Mouse (Mus musculus) myocyte (in vitro differentiated cells): ENCODE data around the gene Myo6. TPM values are rescaled to one million over a fixed set of nuclear protein-coding genes. Genes with fewer than 3 reads are reported as not detected.

Experiments
- H3K27me3 ChIP-seq: one replicate; pipeline ENCODE4 v1.6.1; 2011; ENCODE audit not compliant: control insufficient read depth, insufficient read depth, insufficient read length
- H3K36me3 ChIP-seq: one replicate; pipeline ENCODE4 v1.6.1; 2011; ENCODE audit not compliant: control insufficient read depth, insufficient read depth
- H3K4me2 ChIP-seq: one replicate; pipeline ENCODE4 v1.6.1; 2011; ENCODE audit warnings: low read depth, control low read depth
- H3K4me3 ChIP-seq: one replicate; pipeline ENCODE4 v1.5.1; 2011; ENCODE audit warnings: mild to moderate bottlenecking, control low read depth, moderate library complexity
- H3K79me2 ChIP-seq: one replicate; pipeline ENCODE4 v1.6.1; 2011; ENCODE audit not compliant: control insufficient read depth, insufficient read depth
- H3ac ChIP-seq: one replicate; pipeline ENCODE4 v1.6.1; 2011; ENCODE audit not compliant: control insufficient read depth, insufficient read length
- CEBPB ChIP-seq: IDR thresholded peaks from 2 replicates; pipeline ENCODE4 v1.6.1; 2011; ENCODE audit warnings: mild to moderate bottlenecking, moderate library complexity; ENCODE audit not compliant: poor library complexity, insufficient read depth, severe bottlenecking
- E2F4 ChIP-seq: IDR thresholded peaks from one replicate; pipeline ENCODE4 v1.6.1; 2011; ENCODE audit warnings: mild to moderate bottlenecking, control low read depth, moderate library complexity; ENCODE audit not compliant: insufficient read depth
- MAX ChIP-seq: IDR thresholded peaks from one replicate; pipeline ENCODE4 v1.6.1; 2011; ENCODE audit warnings: low read depth, mild to moderate bottlenecking, control low read depth
- MYOD1 ChIP-seq, 3 experiments: IDR thresholded peaks; one replicate each; pipeline ENCODE4 v1.6.1; 2011; ENCODE audit warnings: control low read depth in 2 of 3, low read depth in 2 of 3, mild to moderate bottlenecking in 2 of 3, moderate library complexity in 1 of 3; ENCODE audit not compliant: insufficient read length in 2 of 3, control insufficient read depth in 1 of 3
- MYOG ChIP-seq, 3 experiments: IDR thresholded peaks; one replicate each; pipeline ENCODE4 v1.6.1; 2011; ENCODE audit warnings: control low read depth in 2 of 3, low read depth in 2 of 3, mild to moderate bottlenecking in 2 of 3; ENCODE audit not compliant: insufficient read length in 2 of 3, control insufficient read depth in 1 of 3, insufficient read depth in 1 of 3
- POLR2A ChIP-seq: IDR thresholded peaks from one replicate; pipeline ENCODE4 v1.6.1; 2011; ENCODE audit warnings: low read depth, mild to moderate bottlenecking, control low read depth, moderate library complexity; ENCODE audit not compliant: insufficient read length
- POLR2AphosphoS2 ChIP-seq: IDR thresholded peaks from one replicate; pipeline ENCODE4 v1.6.1; 2011; ENCODE audit warnings: low read depth, control low read depth; ENCODE audit not compliant: insufficient read length
- REST ChIP-seq: IDR thresholded peaks from one replicate; pipeline ENCODE4 v1.6.1; 2011; ENCODE audit warnings: mild to moderate bottlenecking, control low read depth, moderate library complexity; ENCODE audit not compliant: insufficient read depth, insufficient read length
- SRF ChIP-seq: IDR thresholded peaks from one replicate; pipeline ENCODE4 v1.6.1; 2011; ENCODE audit warnings: low read depth; ENCODE audit not compliant: control insufficient read depth, insufficient read length
- TCF12 ChIP-seq: IDR thresholded peaks from one replicate; pipeline ENCODE4 v1.6.1; 2011; ENCODE audit warnings: mild to moderate bottlenecking, control low read depth; ENCODE audit not compliant: poor library complexity, insufficient read depth, severe bottlenecking
- TCF3 ChIP-seq: IDR thresholded peaks from one replicate; pipeline ENCODE4 v1.6.1; 2011; ENCODE audit warnings: low read depth, control low read depth; ENCODE audit not compliant: insufficient read length
- USF1 ChIP-seq: IDR thresholded peaks from one replicate; pipeline ENCODE4 v1.6.1; 2011; ENCODE audit warnings: low read depth, mild to moderate bottlenecking, control low read depth, moderate library complexity
- polyA plus RNA-seq: library from polyadenylated mRNA; unstranded; fragments of >200 nt; fragmentation: generic; extraction: Trizol; gene quantifications from one replicate; pipeline ENCODE4 v1.2.1, GENCODE M21; 2012; ENCODE audit warnings: missing spikeins

Myo6 gene
- polyA plus RNA-seq, 1 experiment: 4.1 TPM

DNA sequence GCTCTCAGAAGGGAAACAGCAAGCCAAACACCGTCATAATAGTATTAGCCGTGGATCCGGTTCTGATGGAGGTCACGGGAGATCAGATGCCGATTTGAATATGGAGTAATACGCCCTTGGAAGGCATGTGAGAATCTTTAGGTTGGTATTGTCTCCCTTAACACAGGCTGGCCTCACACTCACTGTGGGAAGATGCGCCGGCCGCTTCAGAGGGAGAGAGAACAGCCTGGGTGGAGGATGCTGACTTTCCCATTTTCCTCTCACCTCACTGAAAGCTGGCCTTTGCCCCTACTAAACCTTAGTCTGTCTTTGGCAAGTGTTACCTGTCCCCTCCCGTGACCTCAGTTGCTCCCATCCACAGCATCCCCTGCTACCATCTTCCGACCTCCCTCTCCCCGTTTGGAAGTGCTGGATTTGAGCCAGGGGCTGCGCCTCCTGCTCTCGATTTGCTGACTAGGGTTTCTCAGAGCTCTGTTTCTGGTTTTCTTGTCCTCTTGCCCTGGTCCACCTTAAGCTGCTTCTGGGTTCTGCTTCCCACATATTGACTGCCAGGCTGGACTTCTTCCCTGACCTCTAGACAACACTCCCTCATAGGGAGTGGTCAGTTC lies 169.3 kb downstream of the Myo6 start:
- no peak overlapping the region for H3ac ChIP-seq
- no peaks in the 10 kb centered on the region for H3K27me3 ChIP-seq
- no peaks in the 10 kb centered on the region for H3K36me3 ChIP-seq
- H3K4me3 ChIP-seq: peak overlapping the region; percentile 12
- H3K79me2 ChIP-seq: no peaks in the 10 kb centered on the region
- TF ChIP-seq MYOG (IDR thresholded peaks at IDR 0.05; ENCODE audit: control insufficient read depth in 1 of 3, insufficient read depth in 1 of 3, insufficient read length in 2 of 3, low read depth in 2 of 3): no peak
- no peak for TF ChIP-seq MYOD1 (IDR thresholded peaks at IDR 0.05; ENCODE audit: control insufficient read depth in 1 of 3, insufficient read length in 2 of 3, low read depth in 2 of 3)
- TF ChIP-seq USF1: no peak
- TF ChIP-seq SRF: no peak
- TF ChIP-seq E2F4: no peak
- no peak for TF ChIP-seq POLR2AphosphoS2
- no peak for TF ChIP-seq MAX
- no peak for TF ChIP-seq POLR2A
- TF ChIP-seq CEBPB: no peak
- no peak for TF ChIP-seq TCF12
- no peak for TF ChIP-seq REST
- no peak for TF ChIP-seq TCF3
- peak overlapping the region; percentile 73 for H3K4me2 ChIP-seq

DNA sequence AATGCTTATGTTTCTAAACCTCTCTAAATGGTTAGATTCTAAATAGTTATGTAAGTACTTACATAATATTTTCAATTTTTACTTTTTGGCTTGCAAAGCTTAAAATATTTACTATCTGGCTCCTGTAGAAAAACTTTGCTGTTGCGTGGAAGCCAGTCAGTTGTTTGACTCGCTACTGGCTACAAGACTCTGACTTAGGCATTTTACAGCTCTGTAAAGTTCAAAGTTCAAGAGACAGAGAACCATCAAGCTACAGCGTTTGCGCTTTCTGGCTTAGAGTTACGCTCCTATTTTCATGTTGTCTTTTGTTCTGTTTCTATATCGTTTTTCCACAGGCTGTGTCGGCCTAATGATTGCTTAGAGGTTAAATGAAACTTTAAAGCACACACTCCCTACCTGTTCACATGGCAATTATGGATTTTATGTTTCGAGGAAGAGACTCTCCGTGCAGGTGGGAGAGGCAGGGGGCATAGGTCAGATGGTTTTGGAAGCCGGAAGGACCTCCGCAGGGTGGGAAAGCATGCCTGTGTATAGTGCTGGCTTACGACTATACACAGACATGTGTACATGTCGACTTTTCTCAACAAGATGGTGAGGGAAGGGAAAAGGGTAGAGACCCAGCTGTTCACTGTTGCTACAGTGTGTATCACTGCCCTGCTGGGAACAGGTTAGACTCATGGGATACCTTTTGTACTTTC lies 171.0 kb downstream of the Myo6 start:
- Histone ChIP-seq H3K27me3 (no peaks in the 10 kb centered on the region), H3K79me2 (no peaks in the 10 kb centered on the region), H3ac (no peak overlapping the region), H3K4me2 (no peak overlapping the region), H3K36me3 (no peaks in the 10 kb centered on the region), H3K4me3 (no peak overlapping the region)
- TF ChIP-seq MYOD1 (IDR thresholded peaks at IDR 0.05; ENCODE audit: control insufficient read depth in 1 of 3, insufficient read length in 2 of 3, low read depth in 2 of 3): no peak
- TF ChIP-seq E2F4: no peak
- no peak for TF ChIP-seq SRF
- no peak for TF ChIP-seq REST
- TF ChIP-seq POLR2A: no peak
- TF ChIP-seq MAX: no peak
- TF ChIP-seq TCF3: no peak

DNA sequence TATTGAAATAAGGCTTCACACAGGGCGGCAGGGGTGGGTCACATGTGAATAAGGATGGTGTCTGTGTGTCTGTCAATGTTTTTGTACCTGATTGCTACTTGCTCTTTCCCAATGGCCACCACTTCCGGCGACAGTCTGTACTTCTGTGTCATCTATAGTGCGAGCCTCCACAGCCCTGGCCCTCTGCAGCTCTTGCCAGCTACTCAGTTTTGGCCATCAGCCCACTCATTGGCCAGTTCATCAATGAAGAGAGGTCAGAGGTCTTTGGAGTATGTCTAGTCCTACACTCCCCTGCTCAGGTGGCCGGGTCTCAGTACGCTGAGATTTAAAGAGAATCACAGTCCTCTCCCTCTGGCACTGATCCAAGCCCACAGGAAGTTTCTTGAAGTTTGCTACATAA lies 173.2 kb downstream of the Myo6 start:
- no peaks in the 10 kb centered on the region for H3K36me3 ChIP-seq
- no peak overlapping the region for H3K4me2 ChIP-seq
- H3K79me2 ChIP-seq: no peaks in the 10 kb centered on the region
- H3K4me3 ChIP-seq: no peak overlapping the region
- H3ac ChIP-seq: no peak overlapping the region
- TF ChIP-seq MYOD1 (IDR thresholded peaks at IDR 0.05; ENCODE audit: control insufficient read depth in 1 of 3, insufficient read length in 2 of 3, low read depth in 2 of 3) (no peak), USF1 (no peak), TCF3 (no peak), TCF12 (no peak)
- no peaks in the 10 kb centered on the region for H3K27me3 ChIP-seq

DNA sequence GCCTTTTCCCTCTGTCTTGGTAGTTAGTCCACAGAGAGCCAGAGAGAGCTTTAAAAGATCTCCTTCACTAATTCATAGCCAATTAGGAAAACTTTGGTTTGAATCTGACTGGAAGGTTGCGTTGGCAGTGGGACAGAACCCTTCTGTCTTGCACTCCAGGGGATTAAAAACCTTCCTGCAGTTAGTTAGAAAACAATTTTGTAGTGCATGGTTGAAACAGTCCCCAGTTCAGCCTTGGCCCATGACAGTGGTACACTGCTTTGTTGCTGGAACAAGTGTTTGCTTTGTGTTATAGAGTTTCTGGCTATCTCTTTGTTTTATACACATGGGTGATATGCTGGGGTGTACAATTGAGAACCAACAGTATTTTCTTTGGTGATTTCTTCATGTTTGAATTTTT lies 176.1 kb downstream of the Myo6 start:
- Histone ChIP-seq H3K4me3 (no peak overlapping the region), H3K36me3 (no peaks in the 10 kb centered on the region), H3K27me3 (no peaks in the 10 kb centered on the region), H3ac (no peak overlapping the region), H3K79me2 (no peaks in the 10 kb centered on the region), H3K4me2 (no peak overlapping the region)
- TF ChIP-seq POLR2A (no peak), REST (no peak), CEBPB (no peak), USF1 (no peak), MAX (no peak), TCF12 (no peak), TCF3 (no peak), POLR2AphosphoS2 (no peak), MYOD1 (IDR thresholded peaks at IDR 0.05; ENCODE audit: control insufficient read depth in 1 of 3, insufficient read length in 2 of 3, low read depth in 2 of 3) (no peak), SRF (no peak), MYOG (IDR thresholded peaks at IDR 0.05; ENCODE audit: control insufficient read depth in 1 of 3, insufficient read depth in 1 of 3, insufficient read length in 2 of 3, low read depth in 2 of 3) (no peak), E2F4 (no peak)

DNA sequence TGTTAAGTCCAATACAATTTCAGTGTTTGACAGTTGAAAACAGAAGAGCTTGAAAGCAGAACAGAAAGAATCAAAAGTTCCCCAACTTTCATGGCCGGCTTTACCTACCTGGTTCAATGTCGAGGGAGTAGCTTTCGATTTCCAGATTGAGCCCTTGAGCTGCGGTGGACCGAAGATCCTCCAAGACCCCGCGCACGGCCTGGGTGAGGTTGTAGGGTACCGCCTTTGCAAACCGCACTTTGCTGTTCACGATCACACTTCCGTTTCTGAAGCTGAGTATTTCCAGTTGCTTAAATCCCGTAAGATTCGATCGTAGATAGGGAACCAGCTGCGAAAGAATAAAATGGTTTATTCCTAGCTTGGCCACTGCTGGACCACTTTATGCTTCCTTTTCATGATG lies 176.9 kb downstream of the Myo6 start:
- TF ChIP-seq MYOG (IDR thresholded peaks at IDR 0.05; ENCODE audit: control insufficient read depth in 1 of 3, insufficient read depth in 1 of 3, insufficient read length in 2 of 3, low read depth in 2 of 3) (no peak), SRF (no peak)
- Histone ChIP-seq H3K4me3 (no peak overlapping the region), H3ac (no peak overlapping the region), H3K4me2 (no peak overlapping the region), H3K27me3 (no peaks in the 10 kb centered on the region), H3K79me2 (no peaks in the 10 kb centered on the region), H3K36me3 (no peaks in the 10 kb centered on the region)
